Mouse (Mus musculus): ENCODE results near the gene Baz1b.

Gene Baz1b

GRCm38 (mm10) chr5:135236571-135236970, 49.5 kb downstream of the Baz1b start:
- peak; percentile 69; the same call in 1 of the 2 replicates for ATAC-seq (ENCODE audit: low TSS enrichment)

DNA sequence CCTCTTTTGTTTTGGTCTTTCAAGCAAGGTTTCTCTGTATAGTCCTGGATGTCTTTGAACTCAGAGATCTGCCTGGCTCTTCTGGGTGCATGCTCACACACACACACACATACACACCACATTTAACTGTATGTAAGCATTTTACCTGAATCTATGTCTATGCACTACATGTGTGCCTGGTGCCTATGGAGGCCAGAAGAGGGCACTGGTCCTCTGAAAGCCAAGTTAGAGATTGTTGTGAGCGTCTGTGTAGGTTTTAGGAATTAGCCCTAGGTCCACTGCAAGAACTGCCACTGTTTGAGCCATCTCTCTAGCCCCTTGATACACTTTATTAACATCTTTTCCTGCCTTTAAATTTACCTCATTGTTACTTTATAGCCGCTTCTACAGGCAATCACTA, 51.8 kb downstream of the Baz1b start:
- no peak for ATAC-seq (ENCODE audit: low TSS enrichment)

- ATAC-seq (ENCODE audit: low TSS enrichment), result no peak
Measured at GRCm38 (mm10) chr5:135241474-135241873, 54.4 kb downstream of the Baz1b start.

DNA sequence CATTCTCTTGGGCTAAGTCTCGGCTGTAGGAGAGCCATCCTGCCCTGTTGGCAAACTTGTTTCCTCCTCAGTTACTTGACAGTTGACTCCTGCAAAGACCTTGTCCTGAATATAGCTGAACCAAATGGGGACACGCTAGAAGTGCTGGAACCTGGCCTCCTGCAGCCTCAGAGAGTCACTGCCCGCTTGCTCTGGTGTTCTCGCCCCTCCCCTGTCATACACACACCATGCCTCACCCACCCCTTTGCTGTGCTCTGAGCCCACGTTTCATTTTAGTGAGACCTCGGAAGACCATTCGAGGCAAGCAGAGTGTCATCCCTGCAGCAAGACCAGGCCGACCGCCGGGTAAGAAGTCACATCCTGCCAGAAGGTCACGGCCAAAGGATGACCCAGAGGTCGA, 55.1 kb downstream of the Baz1b start:
- ATAC-seq (ENCODE audit: low TSS enrichment), result no peak

- no peak for ATAC-seq (ENCODE audit: low TSS enrichment)
Measured at GRCm38 (mm10) chr5:135242608-135243007, 55.5 kb downstream of the Baz1b start.

DNA sequence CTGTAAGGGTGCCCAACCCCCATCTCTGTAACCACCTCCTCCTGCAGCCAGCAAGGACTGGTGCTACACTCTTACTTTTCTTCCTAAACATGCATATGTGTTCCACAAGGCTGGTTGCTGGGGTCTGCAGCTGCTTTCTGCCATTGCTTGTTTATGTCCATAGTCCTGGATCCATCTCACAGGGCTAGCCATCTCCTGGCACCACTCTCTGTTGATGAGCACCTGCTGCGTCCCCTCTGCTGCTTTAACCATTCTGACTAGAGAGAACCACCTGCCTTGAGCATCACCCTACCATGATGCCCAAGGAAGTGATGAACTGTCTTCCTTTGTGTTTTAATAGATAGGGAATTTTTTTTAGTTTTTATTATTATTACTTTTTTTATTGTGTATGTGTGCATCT, 56.1 kb downstream of the Baz1b start:
- no peak for ATAC-seq (ENCODE audit: low TSS enrichment)

GRCm38 (mm10) chr5:135246531-135246930, 59.5 kb downstream of the Baz1b start:
- no peak for ATAC-seq (ENCODE audit: low TSS enrichment)

DNA sequence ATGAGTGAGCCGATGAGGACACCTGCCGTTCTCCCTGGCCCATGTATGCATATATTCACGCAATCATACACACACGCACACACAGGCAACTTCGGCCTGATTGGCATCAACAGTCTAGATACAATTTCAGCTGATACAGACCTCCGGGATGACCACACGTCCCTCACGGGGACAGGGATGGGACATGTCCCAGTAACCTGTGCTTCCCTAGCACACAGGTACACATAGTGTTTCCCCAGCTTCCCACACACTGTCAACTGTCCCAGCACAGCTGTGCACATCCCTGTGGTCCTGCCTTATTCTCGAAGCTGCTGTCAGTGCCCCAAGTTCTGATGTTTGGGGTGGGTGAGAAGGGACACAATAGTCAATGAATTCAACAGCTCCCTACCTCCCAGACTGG, 60.3 kb downstream of the Baz1b start:
- ATAC-seq (ENCODE audit: low TSS enrichment), result no peak

GRCm38 (mm10) chr5:135248956-135249676, 62.1 kb downstream of the Baz1b start:
- ATAC-seq (ENCODE audit: low TSS enrichment), result no peak

DNA sequence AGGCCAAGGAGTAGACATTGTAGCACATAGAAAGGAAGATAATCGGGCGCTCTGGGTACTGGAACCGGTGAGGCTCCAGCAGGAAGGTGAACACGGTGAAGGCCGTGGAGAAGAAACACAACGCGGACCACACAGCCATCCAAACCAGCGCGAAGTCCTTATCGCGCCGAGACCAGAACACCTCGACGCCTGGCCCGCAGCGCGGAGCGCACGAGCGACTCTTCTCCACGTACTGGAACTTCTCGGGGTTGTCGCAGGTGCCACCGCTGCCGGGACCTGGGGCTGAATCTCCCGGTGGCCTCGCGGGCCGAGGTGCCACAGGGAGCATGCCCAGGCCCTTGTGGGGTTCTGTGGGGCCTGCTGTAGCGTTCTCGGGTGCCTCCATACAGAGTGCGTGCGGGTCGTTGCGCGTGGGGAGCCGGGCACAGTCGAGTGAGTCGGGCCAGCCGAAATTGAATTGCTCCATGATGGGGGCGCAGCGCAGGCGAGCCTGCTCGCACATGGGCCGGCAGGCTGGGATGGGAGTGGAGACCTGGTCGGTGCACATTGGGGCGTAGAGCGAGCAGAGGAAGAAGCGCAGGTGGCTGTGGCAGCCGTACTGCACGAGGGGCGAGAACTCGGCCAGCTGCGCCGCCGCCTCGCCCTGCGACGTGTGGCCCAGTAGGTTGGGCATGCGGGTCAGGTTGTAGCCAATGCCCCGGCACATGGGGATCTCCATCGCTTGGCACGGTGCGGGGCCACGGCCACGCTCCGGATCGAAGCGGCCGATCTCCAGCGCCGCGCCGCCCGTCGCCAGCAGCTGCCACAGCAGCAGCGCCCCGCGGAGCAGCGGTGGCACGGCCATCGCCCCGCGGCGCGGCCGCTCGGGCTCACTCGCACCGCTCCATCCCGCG, 63.4 kb downstream of the Baz1b start:
- peak; percentile 58 for ATAC-seq (ENCODE audit: low TSS enrichment)

- ATAC-seq (ENCODE audit: low TSS enrichment), result peak; percentile 86
Measured at GRCm38 (mm10) chr5:135251079-135251454, 64.0 kb downstream of the Baz1b start, which contains the start of gene Fzd9. TSS of gene Fzd9 (minus strand) at chr5:135251230.

DNA sequence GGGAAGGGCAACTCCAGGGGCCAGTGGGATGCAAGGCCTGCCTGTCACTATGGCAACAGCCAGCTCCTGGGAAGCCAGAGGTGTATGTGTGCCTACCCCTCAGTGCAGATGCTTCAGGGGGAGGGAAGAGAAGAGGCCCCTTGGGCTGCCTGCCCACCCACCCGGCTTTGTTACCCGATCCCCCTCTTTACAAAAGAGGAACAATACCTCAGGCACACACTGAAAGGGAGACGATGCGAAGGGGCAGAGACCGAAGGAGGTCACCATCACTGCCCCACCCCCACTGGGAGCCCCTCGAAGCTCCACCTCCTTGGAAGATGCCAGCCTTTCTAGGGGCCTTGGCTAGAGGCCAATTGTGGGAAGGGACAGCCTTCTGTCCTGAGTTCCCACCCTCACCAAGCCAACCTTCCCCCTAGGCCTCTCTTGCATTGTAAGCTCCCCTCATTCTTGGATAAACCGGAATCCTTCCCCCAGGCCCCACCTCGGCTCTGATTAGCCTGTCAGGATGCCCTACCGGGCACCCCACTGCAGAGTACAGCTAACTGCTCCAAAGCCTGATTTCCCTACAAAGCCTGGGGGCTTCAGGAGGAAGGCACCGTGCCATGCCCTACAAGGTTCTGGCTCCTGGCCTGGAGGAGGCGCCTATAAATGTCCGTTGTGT, 66.8 kb downstream of the Baz1b start:
- no peak for ATAC-seq (ENCODE audit: low TSS enrichment)

DNA sequence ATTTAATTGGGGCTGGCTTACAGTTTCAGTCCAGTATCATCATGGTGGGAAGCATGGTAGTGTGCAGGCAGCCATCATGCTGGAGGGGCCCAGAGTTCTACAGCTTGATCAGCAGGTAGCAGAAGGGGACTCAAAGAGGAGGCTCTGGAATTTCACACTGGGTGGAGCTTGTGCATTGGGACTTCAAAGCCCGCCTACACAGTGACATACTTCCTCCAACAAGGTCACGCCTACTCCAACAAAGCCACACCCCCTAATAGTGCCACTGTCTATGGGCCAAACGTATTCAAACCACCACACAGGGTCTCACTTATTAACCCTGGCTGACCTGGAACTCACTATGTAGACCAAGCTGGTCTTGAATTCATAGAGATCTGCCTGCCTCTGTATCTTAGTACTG, 69.1 kb downstream of the Baz1b start:
- ATAC-seq (ENCODE audit: low TSS enrichment), result no peak

- no peak for ATAC-seq (ENCODE audit: low TSS enrichment)
Measured at GRCm38 (mm10) chr5:135257559-135257958, 70.5 kb downstream of the Baz1b start.

DNA sequence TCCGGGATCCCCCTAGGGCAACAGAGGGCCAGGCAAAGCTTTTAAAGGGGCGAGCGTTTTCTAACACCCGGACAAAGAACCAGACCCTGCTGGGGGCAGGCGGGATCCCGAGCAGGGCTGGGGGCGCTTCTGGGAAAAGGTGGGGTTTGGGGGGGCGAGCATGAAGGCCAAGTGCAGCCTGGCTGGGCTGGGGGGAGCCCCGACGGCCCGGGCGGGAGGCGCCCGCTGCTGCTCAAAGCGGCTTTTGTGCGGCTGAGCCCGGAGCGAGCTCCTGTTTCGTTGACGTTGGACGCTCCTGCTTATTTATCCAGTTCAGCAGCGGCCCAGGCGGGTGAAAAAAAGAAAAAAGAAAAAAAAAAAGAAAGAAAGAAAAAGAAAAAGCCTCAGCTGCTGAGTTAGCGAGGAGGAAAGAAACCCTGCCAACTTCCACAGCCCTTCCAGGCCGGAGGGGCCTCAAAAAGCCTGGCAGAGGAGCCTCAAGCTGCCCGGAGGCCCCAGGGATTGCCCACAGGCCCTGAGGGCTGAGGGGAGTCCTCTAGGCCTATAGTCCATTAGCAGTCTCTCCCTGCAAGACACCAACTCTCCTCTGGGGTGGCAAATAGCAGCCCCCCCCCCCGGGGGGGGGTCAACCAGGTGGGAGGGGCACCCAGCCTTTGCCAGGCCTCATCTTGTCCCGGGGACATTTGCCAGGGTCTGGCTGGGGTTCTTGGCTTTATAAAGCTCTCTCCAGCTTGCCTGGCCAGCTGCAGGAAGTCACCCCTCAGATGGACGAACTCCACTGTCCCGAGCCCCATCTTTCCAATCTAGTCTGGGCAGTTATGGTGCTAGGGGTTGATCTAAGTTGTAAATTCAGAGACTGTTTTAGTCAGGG, 71.5 kb downstream of the Baz1b start:
- no peak for ATAC-seq (ENCODE audit: low TSS enrichment)

DNA sequence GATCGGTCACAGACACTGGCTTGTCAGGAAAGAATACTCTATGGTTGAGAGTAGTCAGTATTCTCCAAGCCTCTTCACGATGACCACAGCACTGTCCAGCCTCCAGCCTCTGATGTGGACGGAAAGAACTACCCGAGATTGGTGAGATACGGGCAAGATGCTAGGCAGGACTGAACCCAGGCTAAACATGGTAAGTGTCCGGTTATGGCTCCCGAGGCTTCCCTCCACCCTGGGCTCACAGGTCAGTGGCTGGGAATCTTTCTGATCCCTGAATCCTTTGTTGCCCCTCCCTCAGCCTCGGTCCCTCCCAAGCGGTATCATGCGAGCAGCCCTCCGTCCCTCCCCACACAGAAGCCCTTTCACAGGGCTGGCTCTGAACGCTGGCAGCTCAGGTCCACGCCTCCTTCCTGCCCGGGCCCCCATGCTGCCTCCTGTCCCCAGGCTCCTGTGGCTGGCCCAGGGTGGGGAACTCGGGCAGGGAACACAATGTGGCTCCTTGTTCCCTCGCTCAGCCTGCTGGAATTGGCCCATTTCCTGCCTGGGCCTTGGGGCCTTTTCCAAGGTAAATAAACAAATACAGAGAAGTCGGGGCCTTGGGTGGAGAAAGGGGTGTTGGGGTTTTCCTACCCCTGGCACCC, 76.9 kb downstream of the Baz1b start:
- peak; percentile 47; the same call in 1 of the 2 replicates for ATAC-seq (ENCODE audit: low TSS enrichment)

DNA sequence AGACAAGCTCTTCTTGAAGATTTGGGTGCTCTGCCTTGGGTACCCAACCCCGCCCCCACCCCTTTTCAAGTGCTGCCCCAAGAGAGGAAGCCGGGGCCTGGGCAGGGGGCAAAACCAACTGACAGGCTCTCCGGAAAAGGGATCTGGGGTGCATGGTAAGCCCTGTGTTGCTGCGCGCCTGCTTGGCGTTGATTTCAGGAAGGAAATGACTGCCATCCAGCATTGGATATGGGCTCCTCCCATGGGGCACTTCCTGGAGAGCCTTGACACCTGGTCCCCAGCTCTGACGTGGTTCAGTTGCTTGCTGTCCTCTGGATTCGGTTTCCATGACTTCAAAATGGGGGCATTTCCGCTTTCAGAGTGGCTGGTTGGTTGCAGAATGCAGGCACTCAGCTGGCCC, 77.5 kb downstream of the Baz1b start:
- no peak for ATAC-seq (ENCODE audit: low TSS enrichment)

GRCm38 (mm10) chr5:135269451-135269850, 82.4 kb downstream of the Baz1b start:
- ATAC-seq (ENCODE audit: low TSS enrichment), result no peak

DNA sequence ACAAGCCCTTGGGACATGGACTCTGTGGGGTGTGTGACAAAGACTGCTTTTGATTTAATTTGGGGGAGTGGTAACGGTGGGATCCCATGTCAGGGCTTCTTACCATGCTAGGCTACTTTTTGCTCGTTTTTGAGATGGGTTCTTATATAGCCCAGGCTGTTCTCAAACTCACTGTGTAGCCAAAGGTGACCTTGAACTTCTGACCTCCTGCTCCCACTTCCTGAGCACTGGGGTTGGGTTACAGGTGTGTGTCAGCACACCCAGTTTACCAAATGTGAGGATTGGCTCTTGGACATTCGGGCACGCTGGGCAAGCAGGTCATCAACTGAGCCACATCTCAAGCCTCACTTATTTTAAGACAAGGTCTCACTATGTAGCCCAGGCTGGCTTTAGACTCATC, 83.3 kb downstream of the Baz1b start:
- ATAC-seq (ENCODE audit: low TSS enrichment), result no peak

DNA sequence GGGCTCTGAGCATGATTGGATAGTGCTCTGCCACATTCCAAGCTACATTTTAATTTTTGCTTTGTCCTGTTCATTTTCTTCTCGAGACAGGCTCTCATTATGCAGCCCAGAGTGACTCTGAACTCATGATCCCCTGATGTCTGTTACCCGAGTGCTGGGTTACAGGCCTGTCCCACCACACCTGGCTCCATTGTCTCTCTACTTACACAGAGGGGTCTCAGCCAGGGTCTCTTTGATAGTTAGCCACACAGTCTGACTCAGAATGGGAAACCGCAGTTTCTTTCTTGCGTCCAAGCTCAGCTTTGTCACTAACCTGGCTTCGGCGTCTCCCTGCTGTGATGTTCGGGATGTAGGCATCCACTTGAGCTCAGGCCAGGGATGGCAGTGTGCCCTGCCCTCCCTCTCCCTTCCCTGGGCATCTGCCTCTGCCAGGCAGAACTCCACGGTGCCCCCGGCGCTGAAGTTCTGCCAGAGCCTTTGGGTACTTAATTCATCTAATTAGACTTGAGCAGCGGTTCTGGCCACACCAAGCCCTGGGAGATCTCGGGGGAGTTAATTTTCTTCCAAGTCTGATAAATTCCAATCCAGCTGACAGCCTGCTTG, 84.6 kb downstream of the Baz1b start:
- ATAC-seq (ENCODE audit: low TSS enrichment), result no peak
